Mouse (Mus musculus): ENCODE results near the gene Lrrc15.
A peak's percentile ranks its signal among the peaks of the same experiment; 100 is the strongest.

Lrrc15 gene

DNA sequence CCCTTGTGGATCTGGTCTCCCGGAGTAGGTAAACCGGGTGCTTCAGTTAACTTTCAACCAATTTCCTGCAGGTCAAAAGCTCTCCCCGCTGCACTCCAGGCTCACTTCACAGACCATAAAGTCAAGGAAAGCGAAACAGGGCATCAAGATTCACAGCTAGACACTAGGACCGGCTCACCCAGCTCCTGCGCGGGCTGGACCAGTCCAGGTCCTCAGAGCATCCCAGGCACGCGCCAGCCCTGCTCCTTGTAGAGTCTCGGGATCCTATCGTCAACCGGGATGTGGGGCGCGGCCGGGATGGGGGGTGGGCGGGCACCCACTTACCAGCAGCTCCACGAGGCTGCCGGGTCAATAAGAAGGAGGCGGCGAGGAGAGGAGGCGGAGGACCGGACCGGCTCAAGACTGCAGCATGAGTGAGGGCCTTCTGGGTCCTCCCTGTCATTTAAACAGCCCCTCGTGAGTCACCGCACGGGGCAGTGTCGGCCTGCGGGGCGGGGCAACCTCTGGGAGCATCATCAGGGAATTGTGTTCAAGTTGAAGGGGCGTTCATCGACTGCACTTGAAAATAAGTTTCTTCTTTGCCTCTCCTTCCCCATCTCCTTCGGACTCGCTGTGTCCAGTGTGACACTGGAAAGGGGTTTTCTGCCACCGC lies at the start of gene Lrrc15:
Gene Lrrc15 (minus strand): TSS at position 413 of the 652 bp plus-strand sequence.
- no peak for DNase-seq

DNA sequence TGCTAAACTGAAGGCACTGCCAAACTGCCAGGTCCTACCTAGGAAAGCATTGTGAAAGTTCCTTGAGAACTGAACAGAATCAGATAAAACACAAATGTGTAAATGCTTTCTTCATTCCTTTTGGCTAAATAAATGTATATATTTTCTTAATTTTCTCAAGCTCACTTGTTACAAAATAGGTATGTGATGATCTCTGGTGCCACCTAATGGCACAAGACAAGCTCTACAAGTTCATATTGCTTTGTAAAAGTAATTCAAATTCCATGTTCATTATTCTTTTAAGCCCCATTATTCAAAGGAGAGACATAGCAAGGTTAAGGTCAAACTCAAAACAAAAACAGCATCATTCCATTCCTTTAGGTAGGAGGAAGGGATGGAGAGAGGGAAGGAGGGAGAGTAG lies 31.2 kb upstream of the Lrrc15 start:
- DNase-seq: no peak

DNA sequence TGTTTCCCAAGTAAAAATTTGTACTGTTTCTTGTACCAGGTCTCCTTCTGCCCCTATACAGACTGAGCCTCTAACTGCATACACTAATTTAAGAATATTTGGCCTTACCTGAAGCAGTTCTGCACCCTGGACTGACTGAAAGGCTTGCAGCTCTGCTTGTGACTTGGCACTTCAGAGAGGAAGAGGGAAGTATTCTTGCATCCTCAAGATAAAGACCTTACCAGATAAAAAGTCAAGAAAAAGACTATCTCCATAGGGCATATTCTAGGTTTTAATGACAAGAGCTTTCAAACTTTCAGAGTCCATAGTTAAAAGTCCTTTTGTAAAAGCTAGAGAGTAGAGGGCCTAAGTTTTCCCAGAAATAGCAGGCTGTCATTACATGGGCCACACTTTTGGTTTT lies 27.6 kb upstream of the Lrrc15 start, which contains the start of gene Gp5:
Gene Gp5 (minus strand): TSS at position 133 of the 400 bp plus-strand sequence.
- no peak for DNase-seq

DNA sequence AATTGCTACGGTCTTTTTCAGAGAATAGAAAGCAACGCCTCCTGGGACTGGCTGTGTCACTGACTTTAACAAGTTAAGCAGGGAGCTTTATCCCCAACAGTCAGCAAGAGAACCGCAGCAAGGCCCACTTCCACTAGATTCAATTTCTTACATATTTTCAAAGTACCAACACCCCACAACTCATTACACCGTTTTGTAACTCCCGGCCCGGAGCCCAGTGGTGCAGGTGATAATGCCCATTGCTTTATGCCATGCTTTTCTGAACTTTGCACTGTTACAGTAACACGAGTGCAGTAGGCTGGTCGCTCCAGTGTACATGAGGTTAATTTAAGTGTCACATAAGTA lies 27.1 kb upstream of the Lrrc15 start:
- no peak for DNase-seq

DNA sequence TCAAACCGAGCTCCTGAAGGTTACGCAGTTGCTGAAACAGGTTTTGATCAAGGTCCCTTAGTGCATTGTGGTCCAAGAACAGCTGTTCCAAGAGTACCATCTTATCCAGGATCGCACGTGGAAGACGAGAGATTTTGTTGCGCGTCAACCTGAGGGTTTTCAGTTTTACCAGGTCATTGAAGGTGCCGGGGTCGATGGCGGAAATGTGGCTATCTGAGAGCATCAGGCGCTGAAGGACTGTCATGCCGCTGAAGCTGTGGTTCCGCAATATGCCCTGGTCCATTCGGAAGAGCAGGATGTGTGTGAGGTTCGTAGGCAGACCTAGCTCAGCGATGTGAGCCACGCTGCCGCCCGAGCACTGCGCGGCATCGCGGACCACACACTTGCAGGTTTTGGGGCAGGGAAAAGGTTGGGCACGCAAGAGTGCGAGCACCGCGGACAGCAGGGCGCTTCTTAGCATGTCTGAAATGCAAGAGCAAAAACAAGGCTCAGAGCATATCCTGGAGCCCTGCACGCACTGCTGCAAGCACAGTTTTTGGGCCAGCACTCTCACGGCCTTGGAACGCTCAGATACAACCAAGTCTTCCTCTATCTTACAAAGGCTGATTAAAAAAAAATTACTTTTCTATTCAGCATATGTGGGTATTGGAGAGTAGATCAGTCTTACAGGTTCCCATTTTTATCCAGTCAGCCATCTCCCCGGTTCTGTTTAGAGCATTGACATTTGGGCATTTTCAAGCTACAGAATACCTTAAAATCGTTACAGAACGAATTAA lies 26.5 kb upstream of the Lrrc15 start:
- peak; percentile 4 for DNase-seq

DNA sequence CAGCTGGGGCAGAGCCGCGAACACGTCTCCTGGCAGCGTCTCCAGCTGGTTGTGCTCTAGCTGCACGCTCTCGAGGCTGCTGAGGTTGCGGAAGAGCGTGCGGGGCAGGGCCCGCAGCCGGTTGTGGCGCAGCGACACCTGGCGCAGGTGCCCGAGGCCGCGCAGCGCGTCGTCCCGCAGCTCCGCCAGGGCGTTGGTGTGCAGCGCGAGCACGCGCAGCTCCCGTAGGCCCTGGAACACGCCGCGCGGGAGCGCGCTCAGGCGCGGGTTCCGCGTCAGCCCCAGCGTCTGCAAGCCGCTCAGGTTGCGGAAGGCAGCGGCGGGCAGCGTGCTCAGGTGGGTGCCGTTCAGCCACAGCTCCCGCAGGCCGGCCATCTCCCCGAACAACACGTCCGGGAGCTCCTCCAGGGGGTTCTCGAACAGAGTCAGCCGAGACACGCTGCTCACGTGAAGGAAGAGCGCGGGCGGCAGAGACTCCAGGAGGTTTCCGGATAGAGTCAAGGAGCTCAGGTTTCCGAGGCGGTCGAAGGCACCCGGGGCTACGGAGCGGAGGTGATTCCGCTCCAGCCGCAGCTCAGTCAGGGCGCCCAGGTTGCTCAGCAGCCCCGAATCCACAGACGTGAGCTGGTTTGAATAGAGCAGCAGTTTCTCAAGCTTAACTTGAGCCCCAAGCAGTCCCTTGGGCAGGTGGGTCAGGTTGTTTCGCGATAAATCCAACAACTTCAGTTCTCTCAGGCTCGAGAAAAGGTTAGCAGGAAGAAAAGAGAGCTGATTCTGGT lies 25.7 kb upstream of the Lrrc15 start:
- DNase-seq: peak; percentile 9

DNA sequence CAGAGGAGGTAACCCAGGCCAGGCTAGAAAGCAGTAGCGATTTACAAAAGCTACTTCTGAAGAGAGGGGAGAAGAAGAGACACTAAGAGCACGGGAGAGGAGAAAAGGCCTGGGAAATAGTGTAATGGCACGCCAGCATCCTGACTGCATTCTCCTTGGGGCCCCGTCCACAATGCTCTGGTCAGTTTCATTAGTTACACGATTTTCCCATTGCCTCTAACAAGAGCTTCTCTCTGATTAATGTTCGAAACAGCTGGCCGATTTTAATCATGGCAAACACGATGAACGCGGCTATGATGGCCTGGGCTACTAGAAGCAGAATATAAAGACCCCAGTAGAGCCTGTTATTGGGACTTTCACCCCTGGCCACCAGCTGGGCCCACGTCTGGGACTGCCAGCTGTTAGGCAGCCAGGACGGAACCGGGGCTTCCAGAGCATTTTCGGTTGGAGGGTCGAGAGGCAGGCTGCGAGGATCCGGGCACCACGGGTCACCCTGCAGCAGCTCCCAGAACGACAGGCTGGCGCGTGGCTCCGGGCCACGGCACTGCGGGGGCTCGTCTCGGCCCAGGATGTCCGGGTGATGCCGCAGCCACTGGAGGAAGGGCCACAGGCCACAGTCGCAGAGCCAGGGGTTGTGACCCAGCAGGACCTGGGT lies 25.0 kb upstream of the Lrrc15 start:
- no peak for DNase-seq

DNA sequence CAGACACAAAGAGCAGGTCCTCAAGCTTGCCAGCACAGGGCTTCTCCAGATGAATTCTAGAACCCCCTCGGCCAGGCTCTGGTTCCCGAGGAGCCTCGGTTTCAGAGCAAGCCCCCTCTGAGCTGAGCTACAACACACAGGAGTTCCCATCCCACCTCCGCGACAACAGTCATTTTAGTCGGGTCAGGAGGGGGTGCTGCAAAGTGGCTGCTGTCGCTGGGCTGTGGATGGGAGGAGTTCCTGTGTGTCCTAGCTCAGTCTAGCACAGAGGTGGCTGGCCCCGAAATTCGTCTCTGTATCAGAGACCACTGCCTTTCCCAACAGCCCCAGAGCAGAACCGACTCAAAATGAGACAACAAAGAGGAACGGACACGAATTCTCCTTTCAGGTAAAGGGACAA lies 24.2 kb upstream of the Lrrc15 start:
- no peak for DNase-seq

DNA sequence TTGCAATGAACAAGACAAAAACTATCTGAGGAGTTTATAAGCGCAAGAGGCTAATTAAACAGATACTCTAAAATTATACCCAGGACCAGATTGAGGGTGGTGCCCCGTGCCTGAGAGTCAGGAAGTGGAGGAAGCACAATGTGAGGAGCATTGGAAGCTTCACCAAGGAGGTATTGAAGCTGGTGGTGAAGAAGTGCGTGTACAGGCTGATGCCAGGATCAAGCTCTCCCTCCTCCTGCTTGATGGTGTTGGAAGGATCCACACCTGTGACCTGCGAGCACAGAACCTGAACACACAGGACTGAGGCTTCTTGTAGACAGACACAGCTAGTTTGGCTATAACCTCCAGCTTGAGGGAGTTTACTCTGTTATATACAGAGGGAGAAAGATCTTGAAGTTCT lies 23.0 kb upstream of the Lrrc15 start:
- no peak for DNase-seq

DNA sequence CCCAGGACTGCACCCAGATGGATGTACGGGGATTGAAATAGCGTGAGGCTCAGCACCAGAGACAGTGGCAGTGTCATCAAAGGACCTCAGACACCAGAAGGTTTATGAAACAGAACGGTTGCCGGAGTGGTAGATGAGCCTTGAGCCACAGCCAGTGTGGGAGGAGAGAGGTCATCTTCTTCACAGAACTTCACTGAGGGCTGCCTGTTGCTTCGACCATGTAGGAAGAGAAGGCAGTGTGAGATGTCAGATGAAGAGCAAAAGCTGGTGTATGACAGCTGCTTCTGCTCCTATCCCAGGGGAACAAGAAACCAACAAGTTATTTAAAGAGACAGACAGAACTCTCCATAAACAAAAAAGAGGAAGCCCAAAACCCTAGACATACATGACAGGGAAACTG lies 21.2 kb upstream of the Lrrc15 start:
- DNase-seq: no peak

DNA sequence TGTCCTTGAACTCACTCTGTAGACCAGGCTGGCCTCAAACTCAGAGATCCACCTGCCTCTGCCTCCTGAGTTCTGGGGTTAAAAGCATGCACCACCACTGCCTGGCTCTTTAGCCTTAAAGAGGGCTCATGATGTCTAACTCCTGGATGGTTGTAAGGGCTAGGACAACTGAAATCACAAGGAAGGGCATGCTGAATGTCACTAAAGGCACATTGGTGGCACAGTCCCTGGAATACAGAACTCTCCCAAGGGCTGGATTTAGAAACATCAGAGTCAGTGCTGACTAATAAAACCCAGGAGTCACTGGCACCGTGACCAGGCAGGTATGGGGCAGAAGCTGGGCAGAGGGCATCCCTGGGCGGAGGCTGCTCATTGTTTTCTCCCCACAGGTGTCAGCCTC lies 20.4 kb upstream of the Lrrc15 start:
- no peak for DNase-seq

DNA sequence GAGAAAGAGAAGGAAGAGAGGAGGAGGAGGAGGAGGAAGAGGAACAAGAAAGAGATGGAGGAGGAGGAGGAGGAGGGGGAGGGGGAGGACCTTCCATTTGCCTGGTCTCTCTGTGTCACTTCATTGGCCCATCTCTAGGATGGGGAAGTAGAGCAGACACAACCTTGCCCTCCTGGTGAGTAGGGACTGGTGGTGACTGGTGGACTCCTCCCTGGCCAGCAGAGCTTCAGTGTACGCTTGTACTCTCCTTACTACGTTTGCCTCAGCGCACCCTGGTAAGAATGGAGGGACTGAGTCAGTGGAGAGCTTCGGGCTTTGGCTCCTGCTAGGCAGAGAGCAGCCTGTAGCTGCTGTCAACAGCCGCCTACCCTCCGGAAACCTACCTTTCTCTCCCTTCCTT lies 19.6 kb upstream of the Lrrc15 start:
- DNase-seq: no peak

DNA sequence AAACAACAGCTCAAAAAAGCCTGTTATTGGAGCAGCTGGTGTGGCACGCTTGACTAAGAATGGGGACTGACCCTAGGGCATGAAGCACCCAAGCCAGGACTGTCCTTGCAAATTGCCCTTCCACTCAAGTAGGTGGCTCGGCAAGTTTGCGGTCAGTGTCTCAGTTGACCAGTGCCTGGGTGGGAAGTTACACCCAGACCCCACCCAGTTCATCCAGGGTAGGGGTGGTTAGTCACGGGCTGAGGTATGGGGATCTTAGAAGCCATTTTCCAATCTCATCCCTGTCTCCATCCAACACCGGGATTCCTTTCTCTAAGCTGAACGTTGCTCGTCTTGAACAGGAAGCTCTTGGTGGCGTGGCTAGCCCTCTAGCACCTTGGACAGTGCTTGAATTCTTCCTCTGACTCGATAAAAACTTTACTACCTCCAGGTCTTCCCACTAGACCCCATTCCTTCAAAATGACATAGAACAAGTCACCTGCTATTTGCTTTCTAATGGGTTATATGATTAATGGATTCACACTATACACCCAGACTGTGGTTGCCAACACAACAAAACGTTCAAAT lies 16.7 kb upstream of the Lrrc15 start:
- no peak for DNase-seq

DNA sequence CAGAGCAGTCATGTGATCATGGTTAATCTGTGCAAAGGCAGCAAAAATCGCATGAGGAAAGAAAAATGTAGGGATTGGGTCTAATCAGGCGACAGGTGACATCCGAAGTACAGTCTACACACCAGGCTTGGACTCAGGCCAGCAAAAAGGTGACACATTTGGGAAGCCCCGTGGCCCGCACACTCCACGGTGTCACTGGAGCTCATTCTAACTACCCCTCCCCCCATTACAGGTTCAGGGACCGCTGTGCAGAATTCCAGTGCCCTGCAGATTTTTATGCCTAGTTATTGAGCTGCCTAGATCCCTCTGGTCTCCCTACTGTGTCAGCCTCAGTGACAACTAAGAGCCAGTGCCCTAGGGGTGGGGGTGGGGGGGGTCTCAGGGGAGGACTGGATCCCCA lies 14.4 kb upstream of the Lrrc15 start:
- no peak for DNase-seq

DNA sequence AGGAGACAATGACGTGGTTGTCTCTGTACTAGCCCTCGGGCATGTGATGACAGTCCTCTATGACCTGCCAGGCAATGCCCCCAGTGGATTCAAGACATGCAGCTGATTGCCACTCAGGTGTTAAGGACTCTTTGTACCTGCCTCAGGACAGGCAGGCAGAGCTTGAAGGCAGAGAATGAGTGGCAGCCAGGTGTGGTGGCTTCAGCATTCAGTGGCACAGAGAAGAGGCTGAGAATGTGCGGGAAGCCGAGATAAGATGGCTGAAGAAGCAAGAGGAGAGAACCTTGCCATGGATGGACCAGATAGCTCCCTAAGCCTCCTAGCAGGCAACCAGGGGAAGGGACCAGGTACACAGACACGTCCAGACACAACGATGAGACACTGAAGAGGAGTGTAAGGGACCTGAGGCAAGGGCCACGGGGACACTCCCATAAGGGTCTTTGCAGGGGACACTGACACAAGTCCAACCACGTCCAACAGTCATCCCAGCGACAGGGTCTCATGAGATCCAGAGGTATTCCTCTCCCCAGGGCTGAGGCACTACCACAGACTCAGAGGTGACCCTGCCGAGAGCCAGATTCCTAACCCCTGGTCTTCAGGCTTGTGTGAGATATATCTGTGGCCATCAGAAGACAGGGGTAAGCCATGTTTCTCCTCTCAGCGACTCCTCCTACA lies 13.7 kb upstream of the Lrrc15 start:
- no peak for DNase-seq

DNA sequence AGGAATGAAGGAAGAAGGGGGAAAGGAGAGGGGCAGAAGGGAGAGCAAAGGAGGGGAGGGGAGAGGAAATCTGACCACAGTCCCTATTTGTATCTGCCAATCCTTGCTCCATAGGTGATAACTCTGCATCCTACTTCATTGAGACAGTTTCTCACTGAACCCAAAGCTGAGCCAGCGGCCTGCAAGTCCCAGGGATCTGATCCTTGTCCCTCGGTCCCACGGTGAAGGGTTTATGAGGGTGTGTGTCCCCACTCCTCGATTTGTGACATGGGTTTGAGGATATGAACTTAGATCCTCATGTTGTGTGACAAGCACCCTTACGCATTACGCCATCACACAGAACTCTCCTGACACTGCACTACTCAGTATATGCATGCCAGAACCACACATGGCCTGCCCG lies 12.1 kb upstream of the Lrrc15 start:
- no peak for DNase-seq

DNA sequence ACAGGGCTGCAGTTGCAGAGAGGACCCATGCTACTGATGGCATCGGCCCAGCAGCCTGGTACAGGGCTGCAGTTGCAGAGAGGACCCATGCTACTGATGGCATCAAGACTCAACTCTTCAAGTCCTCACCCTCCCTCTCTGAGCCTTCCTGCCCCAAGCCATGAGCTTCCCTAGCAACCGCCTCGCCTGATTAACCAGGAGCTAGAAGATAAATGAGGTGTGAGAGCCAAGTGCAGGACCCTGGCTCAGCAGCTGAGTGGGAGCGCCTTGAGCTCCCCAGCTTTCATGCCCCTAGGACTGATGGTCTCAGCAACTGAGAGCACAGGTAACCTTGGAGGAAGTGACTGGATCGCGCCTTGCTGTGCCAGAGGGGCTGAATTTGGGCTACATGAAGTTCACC lies 7.4 kb upstream of the Lrrc15 start:
- DNase-seq: no peak

DNA sequence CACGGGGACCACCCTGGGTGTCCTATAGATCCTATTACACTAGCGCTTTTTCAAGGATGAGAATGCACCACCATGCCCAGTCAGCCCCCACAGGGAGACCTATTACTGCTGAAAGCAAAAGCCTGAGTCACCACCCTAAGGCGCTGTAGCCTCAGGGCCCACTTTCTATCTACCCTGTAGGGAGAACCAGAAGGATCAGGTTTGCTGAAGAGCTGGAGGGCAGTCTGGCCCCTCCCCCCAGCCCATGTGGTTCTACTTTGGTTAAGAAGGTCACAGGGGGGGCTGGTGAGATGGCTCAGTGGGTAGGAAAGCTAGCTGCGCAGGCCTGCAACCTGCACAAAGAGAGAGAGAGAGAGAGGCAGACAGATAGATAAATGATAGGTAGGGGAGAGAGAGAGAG lies 2.6 kb upstream of the Lrrc15 start:
- DNase-seq: no peak

DNA sequence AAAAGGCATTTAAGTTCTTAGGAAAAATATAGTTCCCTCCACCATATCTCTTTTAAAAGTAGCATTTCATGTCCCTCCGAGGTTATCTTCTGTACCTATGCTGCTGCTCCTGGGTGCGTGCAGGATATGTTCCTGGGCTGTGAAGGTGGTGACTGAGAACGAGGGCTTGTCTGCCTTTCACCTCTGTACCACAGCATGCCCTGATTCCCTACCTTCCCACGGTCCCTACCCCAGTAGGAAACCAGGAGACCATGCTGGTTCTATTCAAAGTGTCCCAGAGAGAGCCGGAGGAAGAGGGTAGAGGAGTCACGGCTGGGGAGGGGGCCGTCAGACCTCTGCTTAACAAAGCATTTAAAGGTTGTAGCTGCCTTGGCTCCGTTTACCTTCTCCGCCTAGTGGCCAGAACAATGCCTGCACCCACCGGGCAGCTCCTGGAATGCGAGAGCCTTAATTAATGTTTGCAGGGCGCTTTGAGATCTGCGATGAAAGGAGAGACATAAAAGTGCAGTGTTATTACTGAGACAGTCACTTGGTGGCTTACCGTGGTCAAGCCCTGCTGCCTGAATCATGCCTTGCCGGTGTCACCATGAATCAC lies 784 bp upstream of the Lrrc15 start:
- no peak for DNase-seq

DNA sequence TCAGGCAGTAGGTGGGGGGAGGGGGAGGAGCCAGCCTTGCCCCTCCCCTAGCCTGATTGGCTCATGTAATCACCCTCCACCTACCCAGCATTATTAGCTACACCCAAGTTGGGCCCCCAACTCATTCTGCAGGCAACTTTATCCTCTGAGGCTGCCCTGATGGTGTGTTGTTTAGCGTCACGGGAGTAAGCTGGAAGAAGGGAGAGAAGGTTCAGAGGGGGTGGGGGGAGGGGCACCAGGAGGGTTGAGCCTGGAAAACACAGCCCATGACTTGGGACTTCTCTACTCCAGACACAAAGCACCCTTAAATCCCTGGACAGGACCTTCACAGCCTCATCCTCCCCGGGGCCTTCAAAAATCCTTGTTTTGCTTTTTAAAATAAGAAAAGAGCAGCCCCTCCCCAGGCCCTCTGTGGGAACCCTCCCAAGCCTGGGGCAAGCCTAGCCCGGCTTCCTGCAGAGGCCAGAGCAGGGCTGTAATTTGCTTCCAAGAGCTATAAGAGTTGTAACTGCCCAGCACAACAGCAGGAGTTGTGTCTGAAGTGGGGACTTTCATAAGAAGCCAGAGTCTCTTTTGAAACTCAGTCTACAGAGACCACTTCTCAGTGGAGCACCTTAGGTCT lies 2.3 kb downstream of the Lrrc15 start:
- DNase-seq: no peak

DNA sequence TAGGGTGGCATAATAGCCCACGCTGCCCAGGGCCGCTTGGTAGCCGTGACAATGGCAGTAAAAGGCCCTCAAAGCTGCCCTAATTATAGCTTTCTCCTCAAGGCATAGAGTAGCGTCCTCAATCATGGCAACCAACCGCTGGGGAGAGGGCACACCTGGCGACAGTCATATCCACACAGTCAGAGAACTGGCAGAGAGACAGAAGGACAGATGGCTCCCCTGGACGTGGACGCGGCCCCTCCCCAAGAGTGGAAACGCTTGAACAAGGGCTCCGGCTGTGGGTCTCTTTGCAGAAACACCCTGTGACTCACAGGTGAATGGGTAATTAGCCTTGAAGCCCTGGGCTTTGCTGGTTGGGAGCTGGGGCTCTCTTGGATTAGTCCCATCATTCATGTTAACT lies 4.7 kb downstream of the Lrrc15 start:
- DNase-seq: no peak
